Mouse (Mus musculus) colon, adult 2 months (tissue): ENCODE measurements around the gene Atg14. TPM values are rescaled to one million over a fixed set of nuclear protein-coding genes. Genes with fewer than 3 reads are reported as not detected.

Experiments
- polyA plus RNA-seq: library from polyadenylated mRNA; depleted of rRNA; stranded (reverse); fragments of >200 nt; gene quantifications from 2 replicates; pipeline ENCODE4 v1.2.3, GENCODE M21; 2012; rRNA removed

Gene Atg14
- polyA plus RNA-seq, result 7.8 and 8.5 TPM in 2 replicates

GRCm38 (mm10) chr14:47570549-47570948 lies at the start of gene Atg14:
TSS of gene Atg14 (minus strand) at chr14:47570649.

Other genes starting within 250 kb of the Atg14 start
- gene Lgals3, start 202.9 kb downstream of the Atg14 start, polyA plus RNA-seq, result 3,104 and 3,126 TPM in 2 replicates
- gene Dlgap5, start 152.2 kb downstream of the Atg14 start, polyA plus RNA-seq, result 2.0 and 2.3 TPM in 2 replicates
- 16.2 and 21.9 TPM in 2 replicates for gene Fbxo34, start 120.2 kb downstream of the Atg14 start, polyA plus RNA-seq
- 3.2 and 3.6 TPM in 2 replicates for gene Ktn1, start 77.8 kb upstream of the Atg14 start, polyA plus RNA-seq